Mouse (Mus musculus): ENCODE measurements around the gene Elavl3. TPM values are rescaled to one million over a fixed set of nuclear protein-coding genes. Genes with fewer than 3 reads are reported as not detected.

Gene Elavl3
- polyA plus RNA-seq, 1 experiment from 2014 or later: 0.16 TPM

Other genes starting within 250 kb of the Elavl3 start
- 0.16 TPM in 1 of 2 replicates, not detected in the other for gene Angptl8, start 216.5 kb downstream of the Elavl3 start, polyA plus RNA-seq (2015; fragmentation: Nextera tagmentation; extraction: Ambion mirVana)
- gene Dock6, start 199.4 kb downstream of the Elavl3 start, polyA plus RNA-seq (2015; fragmentation: Nextera tagmentation; extraction: Ambion mirVana): 5.3 and 5.9 TPM in 2 replicates
- 14.3 and 14.7 TPM in 2 replicates for gene Rab3d, start 133.8 kb downstream of the Elavl3 start, polyA plus RNA-seq (2015; fragmentation: Nextera tagmentation; extraction: Ambion mirVana)
- 0.24 and 0.40 TPM in 2 replicates for gene Ccdc159, start 124.6 kb downstream of the Elavl3 start, polyA plus RNA-seq (2015; fragmentation: Nextera tagmentation; extraction: Ambion mirVana)
- gene Tmem205, start 124.5 kb downstream of the Elavl3 start, polyA plus RNA-seq (2015; fragmentation: Nextera tagmentation; extraction: Ambion mirVana): 29.6 and 31.1 TPM in 2 replicates
- gene Plppr2, start 115.0 kb downstream of the Elavl3 start, polyA plus RNA-seq (2015; fragmentation: Nextera tagmentation; extraction: Ambion mirVana): 0.36 and 0.51 TPM in 2 replicates
- gene Swsap1, start 96.3 kb downstream of the Elavl3 start, polyA plus RNA-seq (2015; fragmentation: Nextera tagmentation; extraction: Ambion mirVana): 5.3 and 5.9 TPM in 2 replicates
- gene Epor, start 88.5 kb downstream of the Elavl3 start, polyA plus RNA-seq (2015; fragmentation: Nextera tagmentation; extraction: Ambion mirVana): 2.5 and 3.1 TPM in 2 replicates
- 2.8 and 3.8 TPM in 2 replicates for gene Rgl3, start 62.6 kb downstream of the Elavl3 start, polyA plus RNA-seq (2015; fragmentation: Nextera tagmentation; extraction: Ambion mirVana)
- 0.44 and 0.52 TPM in 2 replicates for gene Ccdc151, start 49.4 kb downstream of the Elavl3 start, polyA plus RNA-seq (2015; fragmentation: Nextera tagmentation; extraction: Ambion mirVana)
- gene Prkcsh, start 49.2 kb downstream of the Elavl3 start, polyA plus RNA-seq (2015; fragmentation: Nextera tagmentation; extraction: Ambion mirVana): 68.5 and 72.8 TPM in 2 replicates
- gene Gm49318, start 19.2 kb upstream of the Elavl3 start, polyA plus RNA-seq (2015; fragmentation: Nextera tagmentation; extraction: Ambion mirVana): not detected in 2 replicates
- 8.0 and 9.6 TPM in 2 replicates for gene Zfp653, start 19.4 kb upstream of the Elavl3 start, polyA plus RNA-seq (2015; fragmentation: Nextera tagmentation; extraction: Ambion mirVana)
- gene Ecsit, start 33.4 kb upstream of the Elavl3 start, polyA plus RNA-seq (2015; fragmentation: Nextera tagmentation; extraction: Ambion mirVana): 44.7 and 44.8 TPM in 2 replicates
- 1.4 and 2.9 TPM in 2 replicates for gene Cnn1, start 47.2 kb upstream of the Elavl3 start, polyA plus RNA-seq (2015; fragmentation: Nextera tagmentation; extraction: Ambion mirVana)
- gene Elof1, start 65.1 kb upstream of the Elavl3 start, polyA plus RNA-seq (2015; fragmentation: Nextera tagmentation; extraction: Ambion mirVana): 174 and 178 TPM in 2 replicates
- gene Acp5, start 83.7 kb upstream of the Elavl3 start, polyA plus RNA-seq (2015; fragmentation: Nextera tagmentation; extraction: Ambion mirVana): 135 TPM in 2 replicates
- 105 and 111 TPM in 2 replicates for gene Pigyl, start 104.8 kb upstream of the Elavl3 start, polyA plus RNA-seq (2015; fragmentation: Nextera tagmentation; extraction: Ambion mirVana)
- 0.27 and 0.61 TPM in 2 replicates for gene Zfp872, start 136.1 kb upstream of the Elavl3 start, polyA plus RNA-seq (2015; fragmentation: Nextera tagmentation; extraction: Ambion mirVana)
- 17.9 and 19.9 TPM in 2 replicates for gene Zfp809, start 173.7 kb upstream of the Elavl3 start, polyA plus RNA-seq (2015; fragmentation: Nextera tagmentation; extraction: Ambion mirVana)
- gene Zfp599, start 207.9 kb upstream of the Elavl3 start, polyA plus RNA-seq (2015; fragmentation: Nextera tagmentation; extraction: Ambion mirVana): 7.2 and 7.8 TPM in 2 replicates